23 mouse cellular contexts compared by ENCODE assay signal in genomic region chr9:46142031-46142430, GRCm38 (mm10).
"Had no signal": no experiment of that assay in that cellular context is flagged by ENCODE, and none has a peak within 500 bp of the region (broad histone marks: within the 10 kb centered on the region; RNA-seq: fewer than 3 reads in every experiment).

No protein-coding gene starts in this region.

- H3K4me3 ChIP-seq: heart, adult 2 months; heart, embryonic 13.5 days; heart, embryonic 15.5 days; hindbrain, embryonic 13.5 days; hindbrain, embryonic 15.5 days; layer of hippocampus, adult 2 months; limb, embryonic 13.5 days; limb, embryonic 15.5 days had no signal

- H3K9ac ChIP-seq: heart, embryonic 13.5 days; heart, embryonic 15.5 days; hindbrain, embryonic 13.5 days; hindbrain, embryonic 15.5 days; limb, embryonic 13.5 days; limb, embryonic 15.5 days; liver, embryonic 14.5 days had no signal

- H3K27ac ChIP-seq: heart, adult 2 months; heart, embryonic 13.5 days; heart, embryonic 15.5 days; hindbrain, embryonic 13.5 days; hindbrain, embryonic 15.5 days; hindbrain, postnatal 0 days; layer of hippocampus, adult 2 months; limb, embryonic 13.5 days; limb, embryonic 15.5 days; liver, embryonic 14.5 days had no signal

- H3K27me3 ChIP-seq: heart, embryonic 13.5 days; heart, embryonic 15.5 days; hindbrain, embryonic 13.5 days; hindbrain, embryonic 15.5 days; limb, embryonic 13.5 days; limb, embryonic 15.5 days had no signal

- H3K9me3 ChIP-seq: heart, embryonic 13.5 days; heart, embryonic 15.5 days; hindbrain, embryonic 13.5 days; hindbrain, embryonic 15.5 days; limb, embryonic 13.5 days; limb, embryonic 15.5 days had no signal

- H3K4me2 ChIP-seq: heart, embryonic 11.5 days; heart, embryonic 13.5 days; heart, embryonic 15.5 days; hindbrain, embryonic 13.5 days; hindbrain, embryonic 15.5 days; limb, embryonic 13.5 days; limb, embryonic 15.5 days; liver, embryonic 11.5 days had no signal

- H3K36me3 ChIP-seq: heart, embryonic 13.5 days; heart, embryonic 15.5 days; hindbrain, embryonic 13.5 days; hindbrain, embryonic 15.5 days; limb, embryonic 15.5 days had no signal

- H3K4me1 ChIP-seq: limb, embryonic 13.5 days; limb, embryonic 15.5 days had no signal

- ATAC-seq: hindbrain, postnatal 0 days; intestine, embryonic 16.5 days had no signal

- DNase-seq: gastrocnemius, postnatal 25 days; heart, adult 2 months; heart, postnatal 14 days; heart, postnatal 36 days; kidney, adult 11 months; kidney, adult 8-10 months; kidney, postnatal 10 days; kidney, postnatal 25 days; kidney, postnatal 4 days; layer of hippocampus, postnatal 36 days; left cerebral cortex, postnatal 4 days had no signal
